Mouse (Mus musculus) E14TG2a.4 (cell line): ENCODE data around the gene Slc9a7.

Source experiments
- CTCF ChIP-seq: conservative IDR thresholded peaks from 2 replicates; pipeline ENCODE4 v1.5.1; 2014; ENCODE audit warnings: low read length
- NANOG ChIP-seq: IDR thresholded peaks from 2 replicates; pipeline ENCODE4 v1.6.1; 2014; ENCODE audit warnings: borderline replicate concordance, low read length, mixed read lengths
- POU5F1 ChIP-seq: IDR thresholded peaks from 2 replicates; pipeline ENCODE4 v1.6.1; 2014; ENCODE audit warnings: low read length, borderline replicate concordance

- TF ChIP-seq CTCF = no peak
- no peak for TF ChIP-seq POU5F1
- TF ChIP-seq NANOG = no peak
Measured at GRCm38 (mm10) chrX:20271980-20272379, 19.6 kb downstream of the Slc9a7 start.
